Mouse (Mus musculus) ES-E14 (cell line): ENCODE data around the gene Neurog3. TPM values are rescaled to one million over a fixed set of nuclear protein-coding genes. Genes with fewer than 3 reads are reported as not detected.

Experiments
- DNase-seq: peaks from one replicate; pipeline ENCODE4 v3.0.0-alpha.2; 2013; ENCODE audit warnings: low read depth, low spot score
- H3K27ac ChIP-seq: 2 replicates; pipeline ENCODE4 v1.5.1; 2012; ENCODE audit warnings: low read depth, mild to moderate bottlenecking, low read length, moderate library complexity, mixed read lengths; ENCODE audit not compliant: poor library complexity, insufficient read depth, severe bottlenecking
- H3K36me3 ChIP-seq: 2 replicates; pipeline ENCODE4 v1.6.1; 2012; ENCODE audit warnings: mild to moderate bottlenecking, low read length, moderate library complexity, mixed read lengths; ENCODE audit not compliant: control insufficient read depth, poor library complexity, insufficient read depth, severe bottlenecking
- H3K4me1 ChIP-seq, 2 experiments: fragments of 150-350 bp in 1 of 2; sonication (generic) in 1 of 2; 2 replicates each; pipeline ENCODE4 v1.6.1; 2012; ENCODE audit warnings: low read length in 2 of 2, mild to moderate bottlenecking in 1 of 2, mixed read lengths in 1 of 2; ENCODE audit not compliant: control insufficient read depth in 2 of 2, insufficient read depth in 2 of 2, poor library complexity in 1 of 2
- H3K4me3 ChIP-seq, 2 experiments: fragments of 150-350 bp in 1 of 2; sonication (generic) in 1 of 2; 2 replicates each; pipeline ENCODE4 v1.5.1; 2012; ENCODE audit warnings: low read length in 2 of 2, low read depth in 1 of 2, mild to moderate bottlenecking in 1 of 2, mixed read lengths in 1 of 2; ENCODE audit not compliant: insufficient read depth in 1 of 2, poor library complexity in 1 of 2, severe bottlenecking in 1 of 2
- H3K9ac ChIP-seq: 2 replicates; pipeline ENCODE4 v1.6.1; 2012; ENCODE audit warnings: low read depth, mild to moderate bottlenecking, low read length, mixed read lengths; ENCODE audit not compliant: poor library complexity, insufficient read depth, severe bottlenecking
- H3K9me3 ChIP-seq: fragments of 150-350 bp; sonication (generic); 2 replicates; pipeline ENCODE4 v1.6.1; 2012; ENCODE audit warnings: low read depth, mild to moderate bottlenecking, low read length; ENCODE audit not compliant: control insufficient read depth, insufficient read depth
- CHD2 ChIP-seq: IDR thresholded peaks from 2 replicates; pipeline ENCODE4 v1.6.1; 2014; ENCODE audit warnings: mild to moderate bottlenecking, low read depth, low read length, inconsistent platforms
- HCFC1 ChIP-seq: IDR thresholded peaks from 2 replicates; pipeline ENCODE4 v1.6.1; 2012; ENCODE audit warnings: low read length, inconsistent platforms, borderline replicate concordance; ENCODE audit not compliant: insufficient read depth
- MAFK ChIP-seq: IDR thresholded peaks from 2 replicates; pipeline ENCODE4 v1.6.1; 2014; ENCODE audit warnings: mild to moderate bottlenecking, low read depth, low read length, inconsistent platforms; ENCODE audit not compliant: insufficient read depth
- ZC3H11A ChIP-seq: IDR thresholded peaks from 2 replicates; pipeline ENCODE4 v1.6.1; 2012; ENCODE audit warnings: low read depth, mild to moderate bottlenecking, inconsistent platforms, low read length, borderline replicate concordance
- ZNF384 ChIP-seq: IDR thresholded peaks from 2 replicates; pipeline ENCODE4 v1.6.1; 2012; ENCODE audit warnings: low read depth, low read length, inconsistent platforms
- in situ Hi-C, 2 experiments: fragments of 600-800 bp; cut with MboI; formaldehyde crosslinking; loops; one replicate each; pipeline ENCODE4 v1.15.1; 2025; ENCODE audit warnings: low sequenced_read_pairs in 2 of 2, inconsistent platforms in 1 of 2; ENCODE audit not compliant: unreplicated experiment in 2 of 2
- total RNA-seq: library from RNA; depleted of rRNA; stranded (reverse); fragments of 300-350 nt; gene quantifications from 2 replicates; pipeline ENCODE4 v1.2.3, GENCODE M21; 2012

The Neurog3 gene
- total RNA-seq, 1 experiment = 0.94 TPM

DNA sequence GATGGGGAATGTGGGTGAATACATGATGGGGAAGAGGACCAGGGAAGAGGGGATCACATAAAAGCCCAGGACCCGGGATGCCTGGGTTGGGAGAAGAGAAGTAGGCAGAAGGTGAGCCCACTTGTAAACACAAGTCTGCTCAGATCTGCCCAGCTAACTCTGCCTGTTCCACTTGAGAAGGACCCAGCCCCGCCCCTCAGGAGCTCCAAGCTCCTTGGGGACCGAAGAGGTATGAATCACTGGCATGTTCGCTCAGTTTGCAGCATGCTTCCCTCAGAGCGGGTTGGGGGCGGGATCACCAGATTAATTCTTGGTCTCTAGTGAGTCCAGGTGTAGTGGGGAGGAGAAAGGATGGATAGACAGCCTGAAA is 21.7 kb upstream of the Neurog3 start:
- no peaks in the 10 kb centered on the region for H3K36me3 ChIP-seq
- no peaks in the 10 kb centered on the region for H3K9me3 ChIP-seq
- peak overlapping the region in 1 of 2 experiments; percentile 15; a peak in 1 of 4 replicates for H3K4me3 ChIP-seq
- no peak overlapping the region for H3K27ac ChIP-seq
- DNase-seq = no peak
- in situ Hi-C loops = no loop called here
- no peak overlapping the region for H3K9ac ChIP-seq
- H3K4me1 ChIP-seq = peaks cover 0 to 8% of the 10 kb centered on the region in 2 experiments; a peak in 1 of 4 replicates
- TF ChIP-seq HCFC1 (no peak), CHD2 (no peak), ZNF384 (no peak), ZC3H11A (no peak), MAFK (no peak)

DNA sequence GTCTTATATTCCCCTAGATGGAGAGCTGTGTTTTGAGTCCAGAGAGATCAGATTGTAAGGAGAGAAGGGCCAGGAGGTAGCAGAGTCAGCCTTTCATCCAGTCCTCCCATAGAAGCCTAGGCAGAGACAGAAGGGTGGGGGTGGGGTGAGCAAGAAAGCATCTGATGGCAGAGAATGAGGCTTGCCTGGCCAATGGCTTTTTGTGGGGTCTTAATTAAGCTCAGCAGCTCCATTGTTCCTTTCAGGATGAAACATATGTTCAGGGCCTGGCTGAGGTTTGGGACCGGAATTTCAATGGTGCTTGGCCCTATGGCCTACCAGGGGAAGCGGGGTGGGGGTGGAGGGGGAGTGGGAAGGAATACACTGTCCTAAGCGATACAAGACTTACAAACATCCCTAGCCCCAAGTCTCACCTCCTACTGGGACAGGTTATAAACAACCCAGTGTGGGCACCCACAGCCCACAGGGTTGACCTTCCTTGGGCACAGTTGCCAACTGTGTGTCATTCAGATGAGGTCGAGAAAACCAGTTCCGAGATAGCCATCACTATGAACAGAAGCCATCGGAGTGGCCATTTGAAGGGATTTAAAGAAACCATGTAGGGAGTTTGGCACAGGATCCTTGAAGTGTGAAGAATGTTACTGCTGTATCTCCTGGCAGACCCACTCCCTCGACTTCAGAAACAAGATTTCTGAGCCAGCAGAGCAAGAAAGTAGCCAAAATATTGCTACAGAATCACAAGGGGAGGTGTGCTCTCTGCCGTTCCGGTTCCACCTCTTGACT is 18.8 kb upstream of the Neurog3 start:
- in situ Hi-C loops = no loop called here
- no peaks in the 10 kb centered on the region for H3K9me3 ChIP-seq
- no peak for DNase-seq
- no peaks in the 10 kb centered on the region for H3K36me3 ChIP-seq
- no peak for TF ChIP-seq ZC3H11A
- TF ChIP-seq HCFC1 = no peak
- no peak for TF ChIP-seq ZNF384
- TF ChIP-seq CHD2 = no peak
- no peak for TF ChIP-seq MAFK
- no peak overlapping the region for H3K9ac ChIP-seq
- H3K4me3 ChIP-seq = no peak overlapping the region
- H3K27ac ChIP-seq = no peak overlapping the region
- peaks cover 0 to 6% of the 10 kb centered on the region in 2 experiments; a peak in 1 of 4 replicates for H3K4me1 ChIP-seq

GRCm38 (mm10) chr10:62127137-62127536 is 5.8 kb upstream of the Neurog3 start:
- in situ Hi-C loops = no loop called here
- Histone ChIP-seq H3K27ac (no peak overlapping the region), H3K36me3 (no peaks in the 10 kb centered on the region), H3K4me1 (peaks cover 0 to 15% of the 10 kb centered on the region in 2 experiments; a peak in 2 of 4 replicates), H3K9ac (no peak overlapping the region), H3K9me3 (no peaks in the 10 kb centered on the region), H3K4me3 (no peak overlapping the region)
- TF ChIP-seq HCFC1 (no peak), MAFK (peak; percentile 86)
- DNase-seq = no peak

GRCm38 (mm10) chr10:62127711-62128231 is 5.1 kb upstream of the Neurog3 start:
- no peak overlapping the region for H3K9ac ChIP-seq
- in situ Hi-C loops = no loop called here
- H3K4me3 ChIP-seq = no peak overlapping the region
- TF ChIP-seq MAFK (no peak), CHD2 (no peak), HCFC1 (no peak)
- no peaks in the 10 kb centered on the region for H3K9me3 ChIP-seq
- H3K27ac ChIP-seq = no peak overlapping the region
- no peaks in the 10 kb centered on the region for H3K36me3 ChIP-seq
- H3K4me1 ChIP-seq = peaks cover 0 to 19% of the 10 kb centered on the region in 2 experiments; a peak in 2 of 4 replicates
- no peak for DNase-seq
